Mouse (Mus musculus): ENCODE data around the gene Myo1b. TPM values are rescaled to one million over a fixed set of nuclear protein-coding genes. Genes with fewer than 3 reads are reported as not detected.

Myo1b gene
- not detected for total RNA-seq (2023)

GRCm38 (mm10) chr1:51915576-51916156 is at the start of gene Myo1b:
Gene Myo1b (minus strand): TSS chr1:51916071.

Other genes starting within 250 kb of the Myo1b start
- 112 TPM for gene Stat4, start 71.1 kb upstream of the Myo1b start, total RNA-seq (2023)
- gene Stat1, start 203.4 kb upstream of the Myo1b start, total RNA-seq (2023): 267 TPM

Data from CD4-positive naive resting alpha-beta T cell, adult 57 days (primary cell).